Mouse (Mus musculus) left cerebral cortex, adult 2 months (tissue): ENCODE measurements around the gene B230217C12Rik. TPM values are rescaled to one million over a fixed set of nuclear protein-coding genes. Genes with fewer than 3 reads are reported as not detected.
A peak's percentile ranks its signal among the peaks of the same experiment; 100 is the strongest.

Experiments used
- DNase-seq, 2 experiments: peaks; one replicate each; pipeline ENCODE4 v3.0.0; 2021 to 2022; ENCODE audit warnings: low spot score in 2 of 2, mixed read lengths in 1 of 2; ENCODE audit errors: extremely low spot score in 1 of 2
- H3K27ac ChIP-seq: fragments of 200-600 bp; 2 replicates; pipeline ENCODE4 v1.8.1; 2022
- H3K4me3 ChIP-seq: fragments of 200-600 bp; 2 replicates; pipeline ENCODE4 v1.8.1; 2022
- CTCF ChIP-seq: fragments of 200-600 bp; IDR thresholded peaks from 2 replicates; pipeline ENCODE4 v1.8.1; 2022; ENCODE audit warnings: antibody characterized with exemption, mild to moderate bottlenecking, moderate library complexity
- intact Hi-C: fragments of 180-260 bp; cut with DNase I; formaldehyde crosslinking; loops from one replicate; pipeline ENCODE4 v1.15.1; 2025
- total RNA-seq, 2 experiments: library from RNA; stranded (reverse); gene quantifications; 2 replicates each; pipeline ENCODE4 v1.2.3; 2021

B230217C12Rik gene
- total RNA-seq, 2 experiments from 2014 or later = 77.6 to 78.9 TPM

- no peak for DNase-seq
- no peak for TF ChIP-seq CTCF
Observed at GRCm38 (mm10) chr11:97819102-97819501, 21.5 kb upstream of the B230217C12Rik start.

GRCm38 (mm10) chr11:97819923-97820322, 20.7 kb upstream of the B230217C12Rik start:
- intact Hi-C loops = no loop called here
- Histone ChIP-seq H3K4me3 (no peak overlapping the region), H3K27ac (no peak overlapping the region)
- no peak for TF ChIP-seq CTCF
- DNase-seq = no peak

More at GRCm38 (mm10) chr11:97819102-97819501, 21.5 kb upstream of the B230217C12Rik start:
- Histone ChIP-seq H3K4me3 (no peak overlapping the region), H3K27ac (no peak overlapping the region)
- intact Hi-C loops = no loop called here

GRCm38 (mm10) chr11:97820840-97821239, 19.7 kb upstream of the B230217C12Rik start:
- TF ChIP-seq CTCF = no peak
- intact Hi-C loops = no loop called here
- Histone ChIP-seq H3K27ac (0 out of 2 replicates have a peak overlapping the region, but pooled peaks have one; percentile 26), H3K4me3 (no peak overlapping the region)
- DNase-seq = no peak

GRCm38 (mm10) chr11:97821401-97822064, 19.0 kb upstream of the B230217C12Rik start:
- intact Hi-C loops = no loop called here
- no peak overlapping the region for H3K4me3 ChIP-seq
- 0 out of 2 replicates have a peak overlapping the region, but pooled peaks have one; percentile 26 for H3K27ac ChIP-seq
- DNase-seq = no peak
- no peak for TF ChIP-seq CTCF

- Histone ChIP-seq H3K27ac (peak overlapping the region; percentile 5; the same call in 1 of the 2 replicates), H3K4me3 (no peak overlapping the region)
- DNase-seq = no peak
- intact Hi-C loops = no loop called here
- no peak for TF ChIP-seq CTCF
Observed at GRCm38 (mm10) chr11:97822840-97823603, 17.6 kb upstream of the B230217C12Rik start.

- intact Hi-C loops = no loop called here
- TF ChIP-seq CTCF = no peak
- DNase-seq = no peak
- Histone ChIP-seq H3K4me3 (no peak overlapping the region), H3K27ac (peak overlapping the region; percentile 69; the same call in 1 of the 2 replicates)
Observed at GRCm38 (mm10) chr11:97824168-97824567, 16.4 kb upstream of the B230217C12Rik start.

GRCm38 (mm10) chr11:97824895-97825294, 15.7 kb upstream of the B230217C12Rik start:
- intact Hi-C loops = no loop called here
- no peak for TF ChIP-seq CTCF
- DNase-seq = no peak
- Histone ChIP-seq H3K27ac (peak overlapping the region; percentile 69), H3K4me3 (no peak overlapping the region)

GRCm38 (mm10) chr11:97825295-97825694, 15.3 kb upstream of the B230217C12Rik start:
- DNase-seq = no peak
- no peak for TF ChIP-seq CTCF
- intact Hi-C loops = no loop called here

GRCm38 (mm10) chr11:97825971-97826370, 14.6 kb upstream of the B230217C12Rik start:
- intact Hi-C loops = no loop called here
- no peak overlapping the region for H3K4me3 ChIP-seq
- H3K27ac ChIP-seq = no peak overlapping the region
- DNase-seq = no peak
- no peak for TF ChIP-seq CTCF

More at GRCm38 (mm10) chr11:97825295-97825694, 15.3 kb upstream of the B230217C12Rik start:
- Histone ChIP-seq H3K27ac (peak overlapping the region; percentile 69), H3K4me3 (no peak overlapping the region)

- no peak overlapping the region for H3K27ac ChIP-seq
- TF ChIP-seq CTCF = no peak
- H3K4me3 ChIP-seq = no peak overlapping the region
- DNase-seq = no peak
- intact Hi-C loops = no loop called here
Observed at GRCm38 (mm10) chr11:97826414-97826813, 14.2 kb upstream of the B230217C12Rik start.

- Histone ChIP-seq H3K4me3 (no peak overlapping the region), H3K27ac (no peak overlapping the region)
- intact Hi-C loops = no loop called here
- no peak for DNase-seq
- TF ChIP-seq CTCF = no peak
Observed at GRCm38 (mm10) chr11:97827654-97828053, 12.9 kb upstream of the B230217C12Rik start.

- intact Hi-C loops = no loop called here
- no peak for DNase-seq
- Histone ChIP-seq H3K4me3 (no peak overlapping the region), H3K27ac (no peak overlapping the region)
- TF ChIP-seq CTCF = no peak
Observed at GRCm38 (mm10) chr11:97829365-97829764, 11.2 kb upstream of the B230217C12Rik start.
